Mouse (Mus musculus) ES-E14 (cell line): ENCODE results near the gene Tfrc.

Experiments used
- CHD2 ChIP-seq: IDR thresholded peaks from 2 replicates; pipeline ENCODE4 v1.6.1; 2014; ENCODE audit warnings: mild to moderate bottlenecking, low read depth, low read length, inconsistent platforms
- HCFC1 ChIP-seq: IDR thresholded peaks from 2 replicates; pipeline ENCODE4 v1.6.1; 2012; ENCODE audit warnings: low read length, inconsistent platforms, borderline replicate concordance; ENCODE audit not compliant: insufficient read depth
- ZC3H11A ChIP-seq: IDR thresholded peaks from 2 replicates; pipeline ENCODE4 v1.6.1; 2012; ENCODE audit warnings: low read depth, mild to moderate bottlenecking, inconsistent platforms, low read length, borderline replicate concordance
- ZNF384 ChIP-seq: IDR thresholded peaks from 2 replicates; pipeline ENCODE4 v1.6.1; 2012; ENCODE audit warnings: low read depth, low read length, inconsistent platforms

GRCm38 (mm10) chr16:32679976-32680375 is 71.3 kb downstream of the Tfrc start:
- TF ChIP-seq HCFC1, result no peak
- TF ChIP-seq CHD2, result no peak
- TF ChIP-seq ZC3H11A, result no peak
- TF ChIP-seq ZNF384, result no peak
